Mouse (Mus musculus): ENCODE results near the gene 4930512M02Rik. TPM values are rescaled to one million over a fixed set of nuclear protein-coding genes. Genes with fewer than 3 reads are reported as not detected.
"Not testable (repeated sequence)": the region's sequence is repeated elsewhere in the genome, so short reads cannot be mapped to it uniquely, and the experiment has no call there.

Gene 4930512M02Rik
- total RNA-seq (2021): not detected
- long read RNA-seq, experiment 1: 0 reads
- long read RNA-seq, experiment 2: 0 reads

DNA sequence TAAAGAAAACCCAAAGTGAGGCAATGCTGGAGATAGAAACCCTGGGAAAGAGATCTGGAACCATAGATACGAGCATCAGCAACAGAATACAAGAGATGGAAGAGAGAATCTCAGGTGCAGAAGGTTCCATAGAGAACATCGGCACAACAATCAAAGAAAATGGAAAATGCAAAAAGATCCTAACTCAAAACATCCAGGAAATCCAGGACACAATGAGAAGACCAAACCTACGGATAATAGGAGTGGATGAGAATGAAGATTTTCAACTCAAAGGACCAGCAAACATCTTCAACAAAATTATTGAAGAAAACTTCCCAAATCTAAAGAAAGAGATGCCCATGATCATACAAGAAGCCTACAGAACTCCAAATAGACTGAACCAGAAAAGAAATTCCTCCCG is at the start of gene 4930512M02Rik:
Gene 4930512M02Rik (minus strand): TSS at position 101 of the 400 bp plus-strand sequence.
- DNase-seq (ENCODE audit: low spot score in 2 of 2): not testable (repeated sequence)

DNA sequence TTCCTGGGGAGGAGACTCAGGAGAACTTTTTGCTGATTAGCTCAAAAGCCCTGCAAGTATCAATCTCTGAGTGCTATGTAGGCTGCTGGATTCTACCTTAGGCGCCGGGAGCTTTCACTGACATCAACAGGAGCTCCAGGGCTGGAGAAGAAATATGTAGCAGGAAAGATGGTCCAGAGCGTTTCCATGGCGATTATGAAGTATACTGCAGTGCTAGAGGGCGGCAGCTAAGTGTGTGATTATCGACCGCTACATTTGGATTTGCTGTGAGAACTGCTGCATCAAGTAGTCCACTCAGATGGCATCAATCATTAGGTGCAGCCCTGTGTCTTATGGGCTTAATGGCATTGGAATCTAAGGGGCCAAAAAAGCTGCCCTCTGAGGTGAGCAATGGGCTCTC is 49.5 kb upstream of the 4930512M02Rik start:
- DNase-seq (ENCODE audit: low spot score in 2 of 2): no peak

DNA sequence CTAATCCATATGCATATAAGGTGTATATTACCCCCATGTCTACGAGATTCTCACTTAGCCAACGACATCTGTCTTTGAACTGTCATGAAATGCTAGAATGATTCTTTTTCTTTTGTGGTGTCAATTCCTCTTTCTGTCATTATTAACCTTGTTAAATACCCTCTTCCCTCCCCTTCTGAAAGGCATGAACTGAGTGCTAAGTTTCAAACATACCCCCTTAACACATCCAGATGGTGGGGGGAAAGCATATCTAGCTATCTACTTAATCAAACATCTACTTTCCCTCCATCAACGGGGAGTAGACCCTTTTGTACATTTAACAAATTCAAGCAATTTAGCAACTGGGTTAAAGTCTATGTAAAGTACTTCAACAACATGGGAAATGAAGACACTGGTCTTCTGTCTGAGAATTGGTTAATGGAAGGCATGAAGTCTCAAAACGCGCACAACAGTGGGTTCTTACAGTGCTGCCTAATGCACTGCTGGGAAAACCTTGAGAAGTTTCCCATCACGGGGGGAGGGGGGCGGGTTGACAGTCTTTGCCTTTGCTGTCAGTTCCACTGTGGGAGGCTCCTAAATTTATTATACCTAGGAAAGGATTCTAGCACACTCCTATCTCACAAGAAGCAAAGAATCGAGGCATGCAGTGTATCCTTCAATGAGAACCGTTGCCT is 48.6 kb upstream of the 4930512M02Rik start:
- DNase-seq (ENCODE audit: low spot score in 2 of 2): no peak

DNA sequence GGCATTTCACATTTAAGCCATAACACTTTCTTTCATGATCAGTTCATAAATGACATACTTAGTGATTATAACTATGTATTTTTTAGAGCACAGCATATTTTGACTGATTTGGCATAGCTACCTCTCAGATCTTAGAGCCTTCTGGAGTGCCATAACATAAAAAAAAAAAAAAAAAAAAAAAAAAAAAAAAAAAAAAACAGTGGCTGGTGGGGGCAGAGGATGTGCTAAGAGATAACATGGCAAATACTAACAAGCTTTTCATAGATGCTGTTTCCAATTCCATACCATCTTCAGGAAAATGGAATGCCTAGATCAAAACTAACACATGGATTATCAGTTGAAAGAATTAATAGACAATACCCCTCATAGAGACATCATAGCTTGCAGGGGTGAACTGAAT is 47.4 kb upstream of the 4930512M02Rik start:
- DNase-seq (ENCODE audit: low spot score in 2 of 2): no peak

DNA sequence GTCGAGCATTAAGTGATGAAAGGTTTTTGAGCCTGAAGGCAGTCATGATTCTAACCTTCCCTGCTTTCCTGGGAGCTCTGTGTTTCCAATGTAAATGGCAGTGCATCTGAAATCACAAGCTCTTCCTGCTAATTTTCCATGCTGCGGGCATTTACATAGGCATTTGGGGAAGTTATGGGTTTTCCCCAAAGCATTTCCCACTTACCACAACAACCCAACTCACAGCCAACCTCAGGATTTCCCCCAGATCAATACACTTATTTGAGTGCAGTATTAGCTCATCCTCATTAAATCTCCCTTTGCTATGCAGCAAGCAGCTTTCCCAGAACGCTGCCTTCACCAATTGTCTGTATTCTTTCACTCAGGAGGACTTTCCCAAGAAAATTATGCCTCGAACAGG is 45.3 kb upstream of the 4930512M02Rik start:
- no peak for DNase-seq (ENCODE audit: low spot score in 2 of 2)

DNA sequence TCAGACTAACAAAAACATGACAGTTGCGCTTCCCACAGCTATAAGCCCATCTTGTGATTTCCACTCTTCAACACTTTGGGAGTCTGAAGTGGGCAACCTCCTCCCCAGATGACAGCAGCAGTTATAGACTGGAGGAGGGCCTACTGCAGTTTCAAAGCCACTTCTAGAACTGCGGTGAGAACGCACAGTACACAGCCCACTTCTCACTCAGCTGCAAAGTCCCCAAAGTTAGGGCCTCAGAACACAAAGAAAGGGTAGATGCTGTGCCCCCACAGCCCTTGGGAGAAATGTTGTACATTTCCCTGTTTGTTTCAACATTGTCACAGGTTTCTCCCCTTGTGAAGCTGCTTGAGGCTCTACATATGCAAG is 40.3 kb upstream of the 4930512M02Rik start:
- DNase-seq (ENCODE audit: low spot score in 2 of 2): no peak

DNA sequence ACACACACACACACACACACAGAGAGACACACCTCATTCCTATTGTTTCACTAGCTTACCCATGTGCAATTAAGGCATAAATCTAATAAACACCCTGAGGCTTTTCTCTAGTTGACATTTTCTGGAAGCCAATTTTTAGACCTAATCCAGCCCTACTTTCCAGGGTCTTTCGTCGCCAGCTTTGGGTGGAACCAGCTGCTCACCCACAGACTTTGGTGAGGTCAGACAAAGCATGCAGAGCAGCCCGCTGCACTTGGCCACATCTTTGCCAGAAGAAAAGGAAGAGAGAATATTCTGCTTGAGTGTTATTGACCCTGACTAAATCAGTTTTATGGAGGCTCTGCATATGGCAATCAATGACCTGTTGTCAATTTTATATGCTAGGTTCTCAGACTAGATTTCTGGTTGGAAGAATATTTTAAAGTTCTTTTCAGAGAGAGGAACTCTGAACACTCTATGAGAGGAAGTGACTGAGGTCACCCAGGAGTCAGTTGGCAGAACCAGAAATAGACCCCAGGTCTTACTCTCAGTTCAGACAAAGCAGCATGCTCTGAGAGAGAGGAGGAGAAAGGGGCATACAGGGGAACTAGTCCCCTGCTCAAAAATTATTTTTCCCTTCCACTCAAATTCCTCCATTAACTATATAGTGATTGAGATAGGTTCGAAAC is 39.8 kb upstream of the 4930512M02Rik start:
- no peak for DNase-seq (ENCODE audit: low spot score in 2 of 2)

DNA sequence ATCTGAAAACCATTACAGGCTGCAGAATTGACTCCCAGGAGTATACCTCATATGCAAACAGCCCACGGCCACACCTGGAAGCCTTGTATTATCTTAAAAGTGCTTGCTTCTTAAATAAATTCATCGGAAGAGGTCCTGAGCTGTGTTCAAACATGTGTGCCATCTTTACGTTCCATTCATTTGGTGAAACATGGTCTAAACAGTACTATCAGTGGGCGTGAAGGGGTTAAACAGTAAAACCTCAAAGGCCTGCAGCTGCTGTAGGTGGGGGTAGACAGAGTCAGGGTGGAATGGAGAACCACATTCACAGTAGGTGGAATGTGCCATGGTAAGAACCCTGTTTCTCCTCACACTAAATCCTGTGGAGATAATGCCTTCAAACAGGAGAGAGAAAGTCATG is 33.0 kb upstream of the 4930512M02Rik start:
- no peak for DNase-seq (ENCODE audit: low spot score in 2 of 2)

DNA sequence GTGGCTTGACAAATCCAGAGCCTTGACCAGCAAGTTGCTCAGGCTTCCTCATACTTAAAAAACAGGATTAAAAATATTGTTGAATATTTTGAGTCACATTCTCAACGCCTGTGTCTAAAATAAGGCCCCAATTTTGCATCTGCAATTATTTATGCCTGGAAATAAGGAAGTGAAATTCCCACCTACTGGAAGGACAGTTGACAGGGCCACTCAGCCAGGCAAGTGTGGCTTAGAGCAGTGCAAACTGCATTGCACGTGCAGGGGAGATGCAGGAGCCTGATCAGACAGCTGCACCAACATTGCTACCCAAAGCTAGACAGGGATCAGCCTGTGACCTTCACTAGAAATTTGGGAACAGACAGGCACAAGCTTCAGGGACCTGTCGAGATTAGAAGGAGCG is 31.2 kb upstream of the 4930512M02Rik start:
- no peak for DNase-seq (ENCODE audit: low spot score in 2 of 2)

DNA sequence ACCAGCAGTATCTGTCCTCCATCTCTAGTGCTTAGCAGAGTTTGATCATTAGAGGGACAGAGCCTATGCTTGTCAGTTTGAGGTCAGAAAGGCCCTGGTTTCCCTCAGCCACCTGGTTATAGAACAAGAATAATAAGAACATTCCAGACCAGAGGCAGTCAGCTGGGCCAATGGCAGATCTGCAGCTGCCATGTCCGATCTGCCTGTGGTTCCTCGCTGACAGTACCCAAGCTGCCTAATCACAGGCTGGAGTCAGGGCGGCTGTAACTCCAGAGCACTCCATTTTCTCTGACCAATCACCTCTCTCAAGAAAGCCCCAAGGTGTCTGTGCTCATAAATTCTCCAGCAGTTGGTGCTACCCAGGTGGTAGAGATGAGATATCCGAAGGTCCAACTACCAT is 30.0 kb upstream of the 4930512M02Rik start:
- DNase-seq (ENCODE audit: low spot score in 2 of 2): no peak

DNA sequence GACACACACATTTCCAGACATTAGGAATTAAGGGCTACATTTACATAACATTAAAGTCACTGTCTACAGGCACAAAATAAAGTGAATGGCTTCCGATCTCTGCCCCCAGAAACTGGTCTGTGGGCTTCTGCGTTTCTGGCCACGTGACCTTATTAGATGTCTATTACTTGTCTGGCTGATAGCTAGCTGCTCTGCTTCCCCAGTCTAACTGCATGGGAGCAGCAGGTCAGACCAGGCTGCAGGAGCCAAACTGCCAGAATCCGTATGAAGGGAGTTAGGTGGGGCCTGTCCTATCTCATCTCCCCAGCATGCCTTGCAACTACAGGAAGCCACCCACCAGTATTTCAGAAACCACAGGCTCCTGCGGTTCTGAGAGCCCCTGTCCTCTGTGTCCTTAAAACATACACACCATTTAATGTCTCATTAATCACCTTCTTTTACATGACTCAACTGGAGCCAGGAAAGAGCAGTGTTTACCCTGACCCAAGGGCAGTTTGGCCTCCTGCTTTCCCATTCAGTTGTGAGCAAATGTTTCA is 29.4 kb upstream of the 4930512M02Rik start:
- no peak for DNase-seq (ENCODE audit: low spot score in 2 of 2)

DNA sequence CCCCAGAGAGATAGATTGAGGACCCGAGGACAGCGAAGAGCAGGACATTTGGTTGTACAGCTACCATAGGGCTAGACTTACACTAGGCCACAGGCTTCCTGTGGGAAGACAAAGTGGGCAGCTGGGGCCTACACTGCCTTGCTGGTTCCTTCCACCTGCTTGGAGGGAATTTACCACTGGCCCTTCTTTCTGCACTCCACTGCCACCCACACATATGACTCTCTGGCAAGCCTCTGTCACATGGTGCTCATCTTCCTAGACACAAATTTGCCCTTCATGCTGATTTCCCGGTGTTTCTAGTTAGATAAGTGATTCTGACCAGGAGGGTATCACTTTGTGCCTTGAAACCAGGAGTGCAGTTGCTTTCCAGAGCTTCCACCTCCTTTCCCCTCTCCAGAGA is 28.8 kb upstream of the 4930512M02Rik start:
- DNase-seq (ENCODE audit: low spot score in 2 of 2): no peak

DNA sequence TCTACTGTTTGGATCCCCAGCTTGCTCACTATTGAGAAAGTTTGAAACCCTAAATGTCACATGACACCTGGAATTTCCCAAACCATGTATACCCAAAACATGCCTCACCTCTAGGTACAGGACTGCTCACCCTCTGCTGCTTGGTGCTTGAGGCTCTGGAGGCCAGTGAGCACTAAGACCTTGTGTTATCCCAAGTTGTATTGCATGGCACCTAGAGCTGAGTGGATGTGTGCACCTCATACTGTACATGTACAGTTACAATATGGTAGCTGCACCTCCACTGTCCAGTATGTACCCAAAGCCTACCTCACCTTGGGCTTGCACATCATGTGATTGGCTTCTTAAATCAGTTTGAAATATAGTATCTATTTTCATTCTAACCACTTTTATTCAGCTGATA is 16.7 kb upstream of the 4930512M02Rik start:
- DNase-seq (ENCODE audit: low spot score in 2 of 2): no peak

DNA sequence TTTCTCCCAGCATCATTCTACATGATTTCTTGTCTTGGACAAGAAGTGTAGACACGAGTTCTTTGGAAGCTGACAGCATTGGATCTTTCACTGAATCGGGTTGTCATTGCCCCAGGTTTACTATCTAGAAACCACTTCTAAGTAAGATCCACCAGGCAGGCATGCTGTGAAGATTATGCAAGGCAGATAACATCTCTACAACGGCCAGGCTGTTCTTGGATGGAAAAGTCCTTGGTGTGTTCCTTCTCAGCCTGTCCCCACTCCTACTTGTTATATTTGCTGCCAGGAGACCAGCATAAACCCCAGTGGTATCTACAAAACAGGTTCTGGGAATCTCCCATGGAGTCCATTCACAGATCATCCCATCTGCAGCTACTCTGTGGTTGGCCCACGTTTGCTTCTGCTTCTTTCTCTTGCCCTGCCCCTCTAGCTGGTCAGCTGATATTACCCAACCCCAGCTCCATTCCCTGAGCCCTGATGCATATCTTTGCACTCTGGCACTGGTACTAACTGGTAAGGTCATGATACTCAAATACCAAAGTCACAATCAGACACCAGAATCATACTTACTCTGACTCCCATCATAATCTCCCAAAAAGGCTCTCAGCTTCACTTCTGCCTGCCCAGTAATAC is 3.4 kb downstream of the 4930512M02Rik start:
- no peak for DNase-seq (ENCODE audit: low spot score in 2 of 2)

DNA sequence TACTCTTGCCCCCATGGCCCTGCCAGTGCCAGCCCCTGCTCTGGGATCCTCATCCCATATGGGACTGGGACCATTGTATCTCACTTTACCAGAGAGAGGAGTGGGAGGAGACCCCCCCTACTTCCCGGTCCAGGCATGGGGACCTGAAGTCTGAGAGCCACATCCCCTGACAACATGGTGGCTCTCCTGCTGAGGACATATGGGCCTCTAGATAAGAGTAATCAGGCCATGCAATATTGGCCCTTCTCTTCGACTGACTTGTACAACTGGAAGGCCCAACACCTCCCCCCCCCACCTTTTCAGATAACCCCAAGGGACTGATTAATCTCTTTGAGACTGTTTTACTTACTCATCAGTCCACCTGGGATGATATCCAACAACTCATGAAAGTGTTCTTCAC is 18.4 kb downstream of the 4930512M02Rik start:
- DNase-seq (ENCODE audit: low spot score in 2 of 2): no peak

DNA sequence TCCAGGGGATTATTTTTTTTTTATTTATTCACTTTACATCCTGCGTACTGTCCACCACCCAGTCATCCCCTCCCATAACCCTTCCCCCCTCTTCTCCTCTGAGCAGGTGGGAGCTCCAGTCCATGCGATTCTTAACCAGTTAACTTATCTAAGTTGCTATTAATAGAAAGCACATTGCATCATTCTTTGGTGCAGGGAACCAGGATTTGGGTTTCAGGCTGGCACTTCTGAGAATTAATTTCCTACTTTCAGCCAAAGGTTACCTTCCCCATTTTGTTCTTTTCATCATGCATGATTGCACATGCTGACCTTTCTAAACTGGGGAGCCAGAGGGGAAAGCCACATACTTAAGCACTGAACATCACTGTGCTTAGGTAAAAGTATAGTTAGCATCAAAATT is 40.3 kb downstream of the 4930512M02Rik start:
- DNase-seq (ENCODE audit: low spot score in 2 of 2): no peak

DNA sequence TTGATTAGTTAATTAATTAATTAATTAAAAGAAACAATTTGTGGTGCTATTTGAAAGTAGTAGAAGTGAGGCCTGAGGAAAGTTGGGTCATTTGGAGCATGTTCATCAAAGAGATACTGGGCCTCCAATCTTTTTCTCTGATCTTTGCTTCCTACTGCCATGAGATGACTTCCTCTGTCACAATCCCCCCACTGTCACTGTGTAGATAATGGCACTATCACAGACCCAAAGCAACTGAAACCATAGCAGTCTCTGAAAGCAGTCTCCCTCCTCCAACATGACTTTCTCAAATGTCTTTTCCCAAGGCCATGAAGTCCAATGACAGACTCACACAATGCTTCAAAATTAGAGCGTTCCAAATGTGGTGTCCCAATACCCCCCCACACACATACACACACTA is 41.2 kb downstream of the 4930512M02Rik start:
- no peak for DNase-seq (ENCODE audit: low spot score in 2 of 2)

DNA sequence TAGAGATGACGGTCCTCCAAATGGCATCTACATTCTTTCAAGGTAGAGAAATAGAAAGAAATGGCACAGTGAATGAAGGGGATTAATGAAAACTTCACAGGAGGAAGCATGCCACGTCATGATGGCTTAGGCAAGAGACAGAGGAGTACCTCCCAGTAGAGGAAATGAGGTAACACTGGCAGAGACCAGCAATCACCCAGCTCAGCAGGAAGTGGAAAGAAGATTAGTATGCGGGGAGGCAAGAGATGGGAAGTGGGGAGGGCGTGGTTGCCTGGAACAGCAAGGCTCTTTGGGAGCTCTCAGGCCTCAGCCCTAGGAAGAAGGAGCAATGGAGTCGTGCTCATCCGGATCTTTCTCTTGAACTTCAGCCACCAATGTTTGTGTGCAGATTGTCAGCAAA is 53.9 kb downstream of the 4930512M02Rik start:
- no peak for DNase-seq (ENCODE audit: low spot score in 2 of 2)

DNA sequence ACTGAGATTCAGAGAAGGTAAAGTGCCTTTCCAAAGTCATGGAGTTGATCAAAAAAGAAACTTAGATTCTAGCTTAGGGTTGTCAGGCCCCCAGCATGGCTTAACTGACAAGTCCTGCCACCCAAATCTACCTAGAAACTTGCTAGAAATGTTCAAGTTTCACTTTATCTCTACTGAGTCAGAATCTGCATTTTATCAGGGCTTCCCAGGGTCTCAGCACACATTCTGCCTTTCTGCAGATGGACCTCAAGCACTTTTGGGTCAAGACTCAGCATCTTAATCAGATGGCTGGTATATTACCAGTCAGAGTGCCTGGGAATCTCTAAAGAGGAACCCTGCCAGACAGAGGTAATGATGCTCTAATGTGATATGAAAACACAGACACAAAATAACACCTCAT is 56.9 kb downstream of the 4930512M02Rik start:
- no peak for DNase-seq (ENCODE audit: low spot score in 2 of 2)

DNA sequence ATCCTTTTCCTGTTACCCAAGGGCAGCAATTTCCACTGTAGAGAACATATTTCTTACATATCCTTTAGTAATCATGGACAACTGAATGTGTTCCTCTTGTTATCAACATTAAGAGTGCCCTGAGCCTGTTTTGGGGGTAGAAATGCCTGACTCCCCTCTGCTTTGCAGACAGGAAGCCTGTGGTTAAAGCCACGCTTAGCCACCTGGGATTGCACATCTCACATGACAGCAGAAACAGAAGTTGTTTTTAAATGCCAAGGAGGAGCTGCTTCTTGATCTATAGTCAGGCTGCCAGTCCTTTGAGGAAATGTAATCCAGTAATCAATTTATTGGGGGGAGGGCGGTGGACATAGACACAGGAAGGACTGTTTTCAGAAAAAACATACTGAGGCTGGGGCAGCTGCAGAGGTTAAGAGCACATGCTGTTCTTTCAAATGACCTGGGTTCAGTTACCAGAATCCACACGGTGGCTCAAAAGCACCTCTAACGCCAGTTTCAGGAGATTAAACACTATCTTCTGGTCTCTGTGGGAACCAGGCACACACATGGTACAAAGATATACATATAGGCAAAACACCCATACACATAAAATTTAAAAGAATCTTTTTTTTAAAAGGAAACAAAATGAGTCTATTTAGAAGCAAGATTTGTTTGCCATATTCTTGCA is 58.0 kb downstream of the 4930512M02Rik start:
- DNase-seq (ENCODE audit: low spot score in 2 of 2): no peak

DNA sequence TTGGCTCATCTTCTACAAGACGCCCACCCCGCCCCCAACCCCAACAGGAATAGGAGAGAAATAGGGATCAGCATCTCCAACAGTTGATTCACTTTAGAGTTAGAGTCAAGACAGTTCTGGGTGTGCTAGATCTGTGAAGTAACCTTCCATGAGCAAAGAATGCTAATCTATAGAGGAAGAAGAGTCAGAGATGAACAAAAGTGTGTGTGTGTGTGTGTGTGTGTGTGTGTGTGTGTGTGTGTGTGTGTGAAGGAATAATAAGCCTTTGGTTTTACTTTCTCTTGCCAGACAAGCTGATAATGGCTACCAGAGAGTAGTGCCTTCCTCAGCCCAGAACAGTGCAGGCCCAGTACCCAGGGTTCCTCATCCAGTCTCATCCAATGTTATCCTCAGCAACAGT is 59.6 kb downstream of the 4930512M02Rik start:
- DNase-seq (ENCODE audit: low spot score in 2 of 2): no peak

Measured in layer of hippocampus, postnatal 14 days (tissue).